Mouse (Mus musculus): ENCODE measurements at regions not wholly inside any gene's neighbourhood (a gene's known extent, or its start where the extent isn't known, plus 50 kb on each side); places are given as distances from the start of the nearest gene placed in this dataset.

- peak; percentile 19 for DNase-seq (ENCODE audit: low read depth, low spot score)
Observed at GRCm38 (mm10) chrX:131145656-131146055, 1396.1 kb downstream of the Diaph2 start.

- DNase-seq (ENCODE audit: low read depth, low spot score), result no peak
Observed at GRCm38 (mm10) chrX:131150929-131151328, 1401.4 kb downstream of the Diaph2 start.
